In genomic region chr3:89259076-89259475, GRCm38 (mm10) we compare ENCODE assay signal across 8 mouse cellular contexts. TPM values are rescaled to one million over a fixed set of nuclear protein-coding genes. Genes with fewer than 3 reads are reported as not detected.
A peak's percentile ranks its signal among the peaks of the same experiment; 100 is the strongest.
DNase-seq lines count a peak whose midpoint lies in the region; ATAC-seq and TF ChIP-seq lines count a peak whose summit lies in the region.

Gene Dpm3 (plus strand): TSS chr3:89259358.

- in situ Hi-C loops in CH12.LX (cut with MboI; ENCODE audit: low pct_ligation_motif_present, low pct_unique_long_range_greater_than_20kb, low sequenced_read_pairs), result no loop called here

- H3K4me2 ChIP-seq in CH12.LX (ENCODE audit: insufficient read depth, low read depth, poor library complexity, severe bottlenecking), result peak within 1 kb of the TSS; percentile 81; the same call in 1 of the 2 replicates
- no peak within 1 kb of the TSS for H3K4me2 ChIP-seq in limb, embryonic 15.5 days
- no peak within 1 kb of the TSS for H3K4me2 ChIP-seq in stomach, embryonic 16.5 days (ENCODE audit: low read depth, low read length)

- no peak for TF ChIP-seq RAD21 in CH12.LX (IDR thresholded peaks at IDR 0.05; ENCODE audit: low read depth, low read length)

- dilution Hi-C loops in CH12.LX (cut with MboI; ENCODE audit: extremely low pct_ligation_motif_present, extremely low pct_unique_long_range_greater_than_20kb, low sequenced_read_pairs), result no loop called here

- TF ChIP-seq EP300 in CH12.LX (IDR thresholded peaks at IDR 0.05; ENCODE audit: low read length), result no peak

- no peak within 1 kb of the TSS for H3K27ac ChIP-seq in CH12.LX (ENCODE audit: insufficient read depth, low read depth)
- H3K27ac ChIP-seq in forebrain, embryonic 10.5 days, result no peak within 1 kb of the TSS
- H3K27ac ChIP-seq in limb, embryonic 15.5 days, result no peak within 1 kb of the TSS
- H3K27ac ChIP-seq in stomach, embryonic 16.5 days (ENCODE audit: low read length), result no peak within 1 kb of the TSS

- TF ChIP-seq POLR2A in CH12.LX (IDR thresholded peaks at IDR 0.05; ENCODE audit: low read depth, low read length), result no peak

- 67% methylated on average over 7 of the region's 7 CpGs for WGBS in forebrain, embryonic 10.5 days
- 40% methylated on average over 7 of the region's 7 CpGs for WGBS in limb, embryonic 15.5 days
- WGBS in stomach, embryonic 16.5 days, result 40% methylated on average over 7 of the region's 7 CpGs

- H3K9ac ChIP-seq in CH12.LX (ENCODE audit: insufficient read depth, low read depth), result no peak within 1 kb of the TSS
- no peak within 1 kb of the TSS for H3K9ac ChIP-seq in limb, embryonic 15.5 days
- H3K9ac ChIP-seq in stomach, embryonic 16.5 days (ENCODE audit: low read length), result no peak within 1 kb of the TSS

- no peaks in the 10 kb centered on the region for H3K36me3 ChIP-seq in CH12.LX (replicated peaks in 1 of 2; ENCODE audit: control insufficient read depth in 1 of 2, insufficient read depth in 1 of 2, low read length in 1 of 2)
- H3K36me3 ChIP-seq in forebrain, embryonic 10.5 days (replicated peaks), result no peaks in the 10 kb centered on the region
- no peaks in the 10 kb centered on the region for H3K36me3 ChIP-seq in limb, embryonic 15.5 days
- no peaks in the 10 kb centered on the region for H3K36me3 ChIP-seq in stomach, embryonic 16.5 days (ENCODE audit: control insufficient read depth, insufficient read depth, low read length)

- no peak for ATAC-seq in limb, embryonic 15.5 days (ENCODE audit: insufficient number of reproducible peaks, low FRiP score, low TSS enrichment, low read depth)
- no peak for ATAC-seq in stomach, embryonic 16.5 days (ENCODE audit: insufficient read depth, low FRiP score)

- TF ChIP-seq CTCF in CH12.LX (conservative IDR thresholded peaks at IDR 0.05 in 1 of 2, IDR thresholded peaks at IDR 0.05 in 1 of 2; ENCODE audit: low read depth in 2 of 2, low read length in 2 of 2), result no peak

- peaks cover 2% of the 10 kb centered on the region for H3K9me3 ChIP-seq in CH12.LX (replicated peaks; ENCODE audit: low read length)
- no peaks in the 10 kb centered on the region for H3K9me3 ChIP-seq in forebrain, embryonic 10.5 days
- H3K9me3 ChIP-seq in limb, embryonic 15.5 days, result no peaks in the 10 kb centered on the region
- no peaks in the 10 kb centered on the region for H3K9me3 ChIP-seq in stomach, embryonic 16.5 days (replicated peaks; ENCODE audit: control insufficient read depth, low read length)

- no peak within 1 kb of the TSS for H3K4me3 ChIP-seq in CH12.LX (replicated peaks in 1 of 3; ENCODE audit: low read depth in 2 of 3, low read length in 2 of 3, poor library complexity in 1 of 3)
- H3K4me3 ChIP-seq in forebrain, embryonic 10.5 days, result no peak within 1 kb of the TSS
- no peak within 1 kb of the TSS for H3K4me3 ChIP-seq in limb, embryonic 15.5 days
- H3K4me3 ChIP-seq in stomach, embryonic 16.5 days (replicated peaks; ENCODE audit: low read length), result no peak within 1 kb of the TSS

- H3K4me1 ChIP-seq in CH12.LX (ENCODE audit: control insufficient read depth in 1 of 2, insufficient read depth in 2 of 2), result peaks cover 6 to 19% of the 10 kb centered on the region in 2 experiments
- H3K4me1 ChIP-seq in forebrain, embryonic 10.5 days, result peaks cover 11% of the 10 kb centered on the region
- no peaks in the 10 kb centered on the region for H3K4me1 ChIP-seq in limb, embryonic 15.5 days
- H3K4me1 ChIP-seq in stomach, embryonic 16.5 days (ENCODE audit: control insufficient read depth, insufficient read depth, low read length), result no peaks in the 10 kb centered on the region

- peaks cover 2% of the 10 kb centered on the region for H3K27me3 ChIP-seq in CH12.LX (replicated peaks)
- peaks cover 8% of the 10 kb centered on the region; the same call in 1 of the 2 replicates for H3K27me3 ChIP-seq in forebrain, embryonic 10.5 days (ENCODE audit: poor library complexity, severe bottlenecking)
- no peaks in the 10 kb centered on the region for H3K27me3 ChIP-seq in limb, embryonic 15.5 days
- no peaks in the 10 kb centered on the region for H3K27me3 ChIP-seq in stomach, embryonic 16.5 days (ENCODE audit: control insufficient read depth, insufficient read depth, low read length)

- H3K79me2 ChIP-seq in CH12.LX (replicated peaks; ENCODE audit: control insufficient read depth, extremely low read depth, insufficient read depth, poor library complexity, severe bottlenecking), result no peaks in the 10 kb centered on the region

- DNase-seq in adrenal gland, adult 18-20 months (ENCODE audit: low spot score in 2 of 2), result no peak
- no peak for DNase-seq in adrenal gland, adult (ENCODE audit: inconsistent age in 2 of 2, low spot score in 1 of 2)
- no peak for DNase-seq in CH12.LX (ENCODE audit: extremely low read depth)
- no peak for DNase-seq in forebrain, embryonic 10.5 days (ENCODE audit: extremely low spot score, low spot score)
- no peak for DNase-seq in heart, postnatal 4 days
- DNase-seq in kidney, postnatal 36 days, result no peak

TF ChIP-seq in CH12.LX, 34 proteins besides CTCF, POLR2A, EP300 and RAD21:
- TF ChIP-seq POLR2AphosphoS2 (IDR thresholded peaks at IDR 0.05; ENCODE audit: low read depth, low read length) (no peak), MEF2A (IDR thresholded peaks at IDR 0.05; ENCODE audit: borderline replicate concordance, low read depth, low read length) (no peak), TBP (conservative IDR thresholded peaks at IDR 0.05; ENCODE audit: low read depth, low read length) (no peak), E2F4 (IDR thresholded peaks at IDR 0.05; ENCODE audit: insufficient replicate concordance, low read depth, low read length) (no peak), ZC3H11A (IDR thresholded peaks at IDR 0.05; ENCODE audit: low read depth, low read length) (no peak), JUND (conservative IDR thresholded peaks at IDR 0.05; ENCODE audit: low read depth, low read length) (no peak), UBTF (IDR thresholded peaks at IDR 0.05; ENCODE audit: low read depth, low read length) (no peak), CHD2 (IDR thresholded peaks at IDR 0.05; ENCODE audit: low read length) (no peak), ZKSCAN1 (IDR thresholded peaks at IDR 0.05; ENCODE audit: borderline replicate concordance, low read depth, low read length) (no peak), PAX5 (IDR thresholded peaks at IDR 0.05; ENCODE audit: low read length) (no peak), ETS1 (conservative IDR thresholded peaks at IDR 0.05; ENCODE audit: low read depth, low read length) (no peak), JUN (IDR thresholded peaks at IDR 0.05; ENCODE audit: insufficient read depth, low read depth, low read length) (no peak), MYC (IDR thresholded peaks at IDR 0.05; ENCODE audit: low read depth, low read length) (no peak), RCOR1 (conservative IDR thresholded peaks at IDR 0.05; ENCODE audit: low read depth, low read length) (no peak), MAZ (IDR thresholded peaks at IDR 0.05; ENCODE audit: low read depth, low read length) (no peak), CHD1 (IDR thresholded peaks at IDR 0.05; ENCODE audit: low read depth, low read length) (no peak), ELF1 (IDR thresholded peaks at IDR 0.05; ENCODE audit: low read depth, low read length) (no peak), NELFE (IDR thresholded peaks at IDR 0.05; ENCODE audit: low read depth, low read length) (no peak), USF1 (IDR thresholded peaks at IDR 0.05; ENCODE audit: low read depth, low read length) (no peak)

RNA-seq across cellular contexts. Expression of gene Dpm3, which starts in this region (rescaled TPM):
- 100 to 1,000 TPM; 119 to 122 TPM for total RNA-seq in adrenal gland, adult 18-20 months (2021)
- total RNA-seq in CH12.LX (2012; rRNA removed) (189 and 228 TPM in 2 replicates), CH12.LX (2014; rRNA removed) (45.8 and 52.7 TPM in 2 replicates)
- 70.4 and 74.8 TPM in 2 replicates for polyA plus RNA-seq in CH12.LX (2012; ENCODE audit: insufficient read length, low read depth)
- polyA plus RNA-seq in forebrain, embryonic 10.5 days (2016; fragmentation: Nextera tagmentation; extraction: Ambion mirVana), result 76.7 and 78.6 TPM in 2 replicates
- total RNA-seq in heart, postnatal 4 days (2021), result 10 to 100 TPM; 51.6 to 61.0 TPM
- polyA plus RNA-seq in limb, embryonic 15.5 days (2015; fragmentation: Nextera tagmentation; extraction: Ambion mirVana), result 131 and 161 TPM in 2 replicates
- polyA plus RNA-seq in stomach, embryonic 16.5 days (2015; fragmentation: Nextera tagmentation; extraction: Ambion mirVana), result 119 and 131 TPM in 2 replicates
